Mouse (Mus musculus) MEL (cell line): ENCODE measurements around the gene Kcna2. TPM values are rescaled to one million over a fixed set of nuclear protein-coding genes. Genes with fewer than 3 reads are reported as not detected.

Experiments
- DNase-seq: peaks from one replicate; pipeline ENCODE4 v3.0.0; 2011; ENCODE audit warnings: low read depth, low spot score
- H3K27ac ChIP-seq: 2 replicates; pipeline ENCODE4 v1.5.1; 2012; ENCODE audit warnings: low read depth, mild to moderate bottlenecking, control low read depth, low read length, moderate library complexity; ENCODE audit not compliant: control insufficient read depth
- H3K27me3 ChIP-seq, 2 experiments: fragments of 150-350 bp in 1 of 2; sonication (generic) in 1 of 2; 2 replicates each; pipeline ENCODE4 v1.6.1; 2012; ENCODE audit warnings: low read length in 2 of 2, mild to moderate bottlenecking in 2 of 2, improper control_type of control experiment in 1 of 2, moderate library complexity in 1 of 2; ENCODE audit not compliant: insufficient read depth in 2 of 2, control insufficient read depth in 1 of 2
- H3K36me3 ChIP-seq, 2 experiments: 2 replicates each; pipeline ENCODE4 v1.6.1; 2012 to 2014; ENCODE audit warnings: low read length in 2 of 2, improper control_type of control experiment in 1 of 2, inconsistent platforms in 1 of 2, mild to moderate bottlenecking in 1 of 2; ENCODE audit not compliant: insufficient read depth in 2 of 2, control insufficient read depth in 1 of 2
- H3K4me1 ChIP-seq, 2 experiments: fragments of 150-350 bp in 1 of 2; sonication (generic) in 1 of 2; 2 replicates each; pipeline ENCODE4 v1.6.1; 2012; ENCODE audit warnings: low read length in 2 of 2, improper control_type of control experiment in 1 of 2, mild to moderate bottlenecking in 1 of 2; ENCODE audit not compliant: insufficient read depth in 2 of 2, control insufficient read depth in 1 of 2
- H3K4me3 ChIP-seq, 2 experiments: fragments of 150-350 bp in 1 of 2; sonication (generic) in 1 of 2; 2 replicates each; pipeline ENCODE4 v1.5.1; 2012; ENCODE audit warnings: low read depth in 2 of 2, low read length in 2 of 2, mild to moderate bottlenecking in 2 of 2, moderate library complexity in 2 of 2, control low read depth in 1 of 2, improper control_type of control experiment in 1 of 2; ENCODE audit not compliant: control insufficient read depth in 1 of 2, insufficient read depth in 1 of 2
- H3K79me2 ChIP-seq: 2 replicates; pipeline ENCODE4 v1.6.1; 2012; ENCODE audit warnings: mild to moderate bottlenecking, low read length, moderate library complexity; ENCODE audit not compliant: control insufficient read depth, poor library complexity, insufficient read depth
- H3K9ac ChIP-seq: 2 replicates; pipeline ENCODE4 v1.6.1; 2012; ENCODE audit warnings: low read depth, mild to moderate bottlenecking, control low read depth, low read length, moderate library complexity; ENCODE audit not compliant: control insufficient read depth, poor library complexity, severe bottlenecking
- H3K9me3 ChIP-seq: fragments of 150-350 bp; sonication (generic); replicated peaks from 2 replicates; pipeline ENCODE4 v1.6.1; 2012; ENCODE audit warnings: mild to moderate bottlenecking, low read length, improper control_type of control experiment, moderate library complexity; ENCODE audit not compliant: insufficient read depth
- CHD1 ChIP-seq: IDR thresholded peaks from 2 replicates; pipeline ENCODE4 v1.6.1; 2012; ENCODE audit warnings: low read depth, mild to moderate bottlenecking, inconsistent platforms, low read length, improper control_type of control experiment
- CTCF ChIP-seq, 3 experiments: IDR thresholded peaks in 2 of 3; conservative IDR thresholded peaks in 1 of 3; 2 replicates each; pipeline ENCODE4 v1.5.1; 2011 to 2012; ENCODE audit warnings: low read length in 3 of 3, low read depth in 2 of 3, mild to moderate bottlenecking in 2 of 3, improper control_type of control experiment in 1 of 3, inconsistent platforms in 1 of 3, mixed read lengths in 1 of 3, moderate library complexity in 1 of 3; ENCODE audit not compliant: control insufficient read depth in 1 of 3, insufficient read depth in 1 of 3, poor library complexity in 1 of 3, severe bottlenecking in 1 of 3
- POLR2A ChIP-seq, 2 experiments: IDR thresholded peaks; 2 replicates each; pipeline ENCODE4 v1.6.1; 2011 to 2012; ENCODE audit warnings: low read length in 2 of 2, mild to moderate bottlenecking in 2 of 2, control low read depth in 1 of 2, improper control_type of control experiment in 1 of 2, low read depth in 1 of 2, moderate library complexity in 1 of 2; ENCODE audit not compliant: control insufficient read depth in 1 of 2, insufficient read depth in 1 of 2, poor library complexity in 1 of 2
- POLR2AphosphoS2 ChIP-seq: IDR thresholded peaks from 2 replicates; pipeline ENCODE4 v1.6.1; 2011; ENCODE audit warnings: low read length, improper control_type of control experiment
- UBTF ChIP-seq: IDR thresholded peaks from 2 replicates; pipeline ENCODE4 v1.6.1; 2012; ENCODE audit warnings: low read depth, mild to moderate bottlenecking, inconsistent platforms, low read length, improper control_type of control experiment, moderate library complexity, borderline replicate concordance; ENCODE audit not compliant: insufficient read depth
- USF2 ChIP-seq, 2 experiments: IDR thresholded peaks; 2 replicates each; pipeline ENCODE4 v1.6.1; 2011 to 2012; ENCODE audit warnings: improper control_type of control experiment in 2 of 2, low read length in 2 of 2, borderline replicate concordance in 1 of 2, inconsistent platforms in 1 of 2, low read depth in 1 of 2, mild to moderate bottlenecking in 1 of 2; ENCODE audit not compliant: insufficient read depth in 1 of 2
- ZC3H11A ChIP-seq: IDR thresholded peaks from 2 replicates; pipeline ENCODE4 v1.6.1; 2012; ENCODE audit warnings: low read depth, mild to moderate bottlenecking, inconsistent platforms, low read length, improper control_type of control experiment
- polyA plus RNA-seq, 2 experiments: library from polyadenylated mRNA; stranded (reverse) in 1 of 2; unstranded in 1 of 2; fragments of >175 nt in 1 of 2; fragments of >200 nt in 1 of 2; gene quantifications; 2 replicates each; pipeline versions ENCODE4 v1.2.1 to v1.2.4; 2012; ENCODE audit warnings: low replicate concordance in 2 of 2, low read depth in 1 of 2; ENCODE audit not compliant: insufficient read length in 2 of 2, insufficient read depth in 1 of 2, missing spikeins in 1 of 2
- total RNA-seq: library from RNA; depleted of rRNA; stranded (reverse); fragments of 300-350 nt; gene quantifications from 2 replicates; pipeline ENCODE4 v1.2.3, GENCODE M21; 2012

The Kcna2 gene
- total and polyA plus RNA-seq, 3 experiments = under 0.01 TPM; not detected in 2

DNA sequence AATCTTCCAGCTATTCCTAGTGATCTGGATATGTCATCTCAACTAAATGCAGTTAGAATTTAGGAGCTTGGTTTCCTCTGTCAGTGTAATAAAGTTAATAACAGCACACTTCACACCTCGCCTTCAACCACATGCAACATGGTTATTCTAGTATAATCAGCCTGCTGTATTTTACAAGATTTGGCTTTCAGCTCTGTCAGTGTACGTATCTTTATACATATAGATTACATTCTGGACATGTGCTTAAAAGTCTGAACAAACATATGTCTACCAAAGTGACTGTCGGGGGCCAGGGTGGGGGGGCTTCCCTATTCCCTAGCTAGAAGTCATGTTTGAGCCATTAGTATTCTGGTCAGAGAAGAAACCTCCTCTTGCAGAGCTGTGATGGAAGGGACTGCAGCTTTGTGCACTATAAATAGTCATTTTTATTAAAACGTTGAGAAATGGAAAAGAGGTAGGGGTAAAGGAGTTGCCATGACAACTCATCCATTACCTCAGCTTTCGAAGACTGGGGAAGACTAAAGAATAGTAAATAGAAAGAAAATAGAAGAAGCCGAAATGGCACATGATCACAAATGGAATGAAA lies 35.3 kb upstream of the Kcna2 start:
- no peaks in the 10 kb centered on the region for H3K79me2 ChIP-seq
- no peak overlapping the region for H3K9ac ChIP-seq
- no peaks in the 10 kb centered on the region for H3K27me3 ChIP-seq
- DNase-seq = no peak
- H3K36me3 ChIP-seq = no peaks in the 10 kb centered on the region
- no peaks in the 10 kb centered on the region; a peak in 1 of 4 replicates for H3K4me1 ChIP-seq
- H3K9me3 ChIP-seq = no peaks in the 10 kb centered on the region
- no peak overlapping the region for H3K27ac ChIP-seq
- TF ChIP-seq POLR2A (IDR thresholded peaks at IDR 0.05; ENCODE audit: control insufficient read depth in 1 of 2, insufficient read depth in 1 of 2, low read depth in 1 of 2, low read length in 2 of 2, poor library complexity in 1 of 2) = no peak
- no peak overlapping the region for H3K4me3 ChIP-seq

GRCm38 (mm10) chr3:107066165-107066850 lies 34.6 kb upstream of the Kcna2 start:
- H3K79me2 ChIP-seq = no peaks in the 10 kb centered on the region

GRCm38 (mm10) chr3:107067245-107067644 lies 33.7 kb upstream of the Kcna2 start:
- no peaks in the 10 kb centered on the region; a peak in 1 of 4 replicates for H3K4me1 ChIP-seq
- H3K79me2 ChIP-seq = no peaks in the 10 kb centered on the region
- H3K36me3 ChIP-seq = no peaks in the 10 kb centered on the region
- TF ChIP-seq CTCF (IDR thresholded peaks at IDR 0.05 in 2 of 3, conservative IDR thresholded peaks at IDR 0.05 in 1 of 3; ENCODE audit: control insufficient read depth in 1 of 3, insufficient read depth in 1 of 3, low read depth in 2 of 3, low read length in 3 of 3, poor library complexity in 1 of 3, severe bottlenecking in 1 of 3) (no peak), ZC3H11A (no peak), CHD1 (no peak)
- no peak for DNase-seq
- no peak overlapping the region for H3K27ac ChIP-seq
- no peaks in the 10 kb centered on the region for H3K9me3 ChIP-seq
- no peaks in the 10 kb centered on the region for H3K27me3 ChIP-seq
- no peak overlapping the region for H3K9ac ChIP-seq
- H3K4me3 ChIP-seq = no peak overlapping the region

More at GRCm38 (mm10) chr3:107066165-107066850, 34.6 kb upstream of the Kcna2 start:
- TF ChIP-seq USF2 (IDR thresholded peaks at IDR 0.05; ENCODE audit: borderline replicate concordance in 1 of 2, insufficient read depth in 1 of 2, low read depth in 1 of 2, low read length in 2 of 2) (no peak), UBTF (no peak), POLR2AphosphoS2 (no peak)
- TF ChIP-seq, all 39 proteins: peak for 0
- Histone ChIP-seq H3K36me3 (no peaks in the 10 kb centered on the region), H3K4me1 (no peaks in the 10 kb centered on the region; a peak in 1 of 4 replicates), H3K4me3 (no peak overlapping the region), H3K9ac (no peak overlapping the region), H3K27me3 (no peaks in the 10 kb centered on the region), H3K9me3 (no peaks in the 10 kb centered on the region), H3K27ac (no peak overlapping the region)
- DNase-seq = no peak
